Comparison of ENCODE assay signal across 28 mouse cellular contexts in genomic region chr11:119898976-119899375, GRCm38 (mm10). TPM values are rescaled to one million over a fixed set of nuclear protein-coding genes. Genes with fewer than 3 reads are reported as not detected.
DNase-seq lines count a peak whose midpoint lies in the region; ATAC-seq and TF ChIP-seq lines count a peak whose summit lies in the region.
"Had no signal": no experiment of that assay in that cellular context is flagged by ENCODE, and none has a peak within 500 bp of the region (broad histone marks: within the 10 kb centered on the region; RNA-seq: fewer than 3 reads in every experiment).

No protein-coding gene starts in this region.

- H3K27me3 ChIP-seq in hindbrain, embryonic 15.5 days = no peaks in the 10 kb centered on the region
- H3K27me3 ChIP-seq in hindbrain, embryonic 12.5 days = no peaks in the 10 kb centered on the region
- H3K27me3 ChIP-seq: embryonic facial prominence, embryonic 15.5 days; forebrain, embryonic 12.5 days; heart, embryonic 13.5 days; intestine, embryonic 15.5 days; limb, embryonic 12.5 days; liver, embryonic 15.5 days; lung, embryonic 15.5 days had no signal

- WGBS in hindbrain, embryonic 15.5 days = 76% methylated on average over 11 of the region's 11 CpGs
- 71% methylated on average over 11 of the region's 11 CpGs for WGBS in hindbrain, embryonic 12.5 days

- peak; percentile 52 for DNase-seq in gastrocnemius, adult 2 months
- DNase-seq in gastrocnemius, postnatal 36 days = no peak
- DNase-seq in lung, postnatal 36 days = peak; percentile 38
- DNase-seq in lung, postnatal 10 days = no peak
- DNase-seq in NIH3T3 (ENCODE audit: low read depth) = peak; percentile 59
- no peak for DNase-seq in thymus, postnatal 25 days
- DNase-seq: cerebellum, adult 8-10 months; cerebellum, postnatal 25 days; forebrain, postnatal 0 days; heart, postnatal 10 days; kidney, adult 8-10 months; kidney, postnatal 4 days; layer of hippocampus, adult 9-11 months; right cerebral cortex, adult 18-20 months; spleen, adult 18-20 months; thymus, postnatal 14 days had no signal

- H3K36me3 ChIP-seq in hindbrain, embryonic 15.5 days = peaks cover 7% of the 10 kb centered on the region
- H3K36me3 ChIP-seq in hindbrain, embryonic 12.5 days = peaks cover 27% of the 10 kb centered on the region

- no peak for ATAC-seq in hindbrain, embryonic 15.5 days (ENCODE audit: low FRiP score, low read depth)
- no peak for ATAC-seq in hindbrain, embryonic 12.5 days (ENCODE audit: low FRiP score)
- ATAC-seq: forebrain, postnatal 0 days; intestine, embryonic 15.5 days had no signal

- H3K9me3 ChIP-seq in hindbrain, embryonic 15.5 days = no peaks in the 10 kb centered on the region
- no peaks in the 10 kb centered on the region for H3K9me3 ChIP-seq in hindbrain, embryonic 12.5 days (replicated peaks)
- H3K9me3 ChIP-seq: embryonic facial prominence, embryonic 10.5 days; embryonic facial prominence, embryonic 15.5 days; forebrain, embryonic 12.5 days; heart, embryonic 13.5 days; intestine, embryonic 15.5 days; limb, embryonic 12.5 days; liver, embryonic 15.5 days; lung, embryonic 15.5 days had no signal

- H3K4me3 ChIP-seq in gastrocnemius, adult 2 months = no peak overlapping the region
- H3K4me3 ChIP-seq in hindbrain, embryonic 15.5 days = no peak overlapping the region
- no peak overlapping the region for H3K4me3 ChIP-seq in hindbrain, embryonic 12.5 days
- H3K4me3 ChIP-seq: embryonic facial prominence, embryonic 10.5 days; embryonic facial prominence, embryonic 15.5 days; forebrain, embryonic 12.5 days; heart, embryonic 13.5 days; intestine, embryonic 15.5 days; limb, embryonic 12.5 days; liver, embryonic 15.5 days; lung, embryonic 15.5 days had no signal

- intact Hi-C loops in gastrocnemius, adult 2 months (cut with DNase I) = no loop called here
- intact Hi-C loops in gastrocnemius, postnatal 36 days (cut with DNase I) = no loop called here

- H3K4me2 ChIP-seq in hindbrain, embryonic 15.5 days = no peak overlapping the region
- H3K4me2 ChIP-seq in hindbrain, embryonic 12.5 days (replicated peaks) = no peak overlapping the region
- H3K4me2 ChIP-seq: embryonic facial prominence, embryonic 15.5 days; forebrain, embryonic 12.5 days; heart, embryonic 13.5 days; intestine, embryonic 15.5 days; limb, embryonic 12.5 days; liver, embryonic 15.5 days; lung, embryonic 15.5 days had no signal

- peak overlapping the region; percentile 20; the same call in 1 of the 2 replicates for H3K27ac ChIP-seq in gastrocnemius, adult 2 months
- H3K27ac ChIP-seq in hindbrain, embryonic 15.5 days (replicated peaks) = peak overlapping the region; percentile 17; the same call in 1 of the 2 replicates
- H3K27ac ChIP-seq in hindbrain, embryonic 12.5 days = no peak overlapping the region
- H3K27ac ChIP-seq: embryonic facial prominence, embryonic 10.5 days; embryonic facial prominence, embryonic 15.5 days; forebrain, embryonic 12.5 days; heart, embryonic 13.5 days; intestine, embryonic 15.5 days; kidney, postnatal 0 days; limb, embryonic 12.5 days; liver, embryonic 15.5 days; lung, embryonic 15.5 days; macrophage had no signal

- no peak for TF ChIP-seq CTCF in gastrocnemius, adult 2 months (IDR thresholded peaks at IDR 0.05)

- peaks cover 18% of the 10 kb centered on the region for H3K4me1 ChIP-seq in hindbrain, embryonic 15.5 days (replicated peaks)
- H3K4me1 ChIP-seq in hindbrain, embryonic 12.5 days = peaks cover 17% of the 10 kb centered on the region; the same call in 1 of the 2 replicates
- H3K4me1 ChIP-seq: embryonic facial prominence, embryonic 10.5 days; embryonic facial prominence, embryonic 15.5 days; heart, embryonic 13.5 days; intestine, embryonic 15.5 days; limb, embryonic 12.5 days; lung, embryonic 15.5 days had no signal

- H3K9ac ChIP-seq in hindbrain, embryonic 15.5 days = no peak overlapping the region
- no peak overlapping the region for H3K9ac ChIP-seq in hindbrain, embryonic 12.5 days
- H3K9ac ChIP-seq: embryonic facial prominence, embryonic 15.5 days; forebrain, embryonic 12.5 days; forebrain, postnatal 0 days; heart, embryonic 13.5 days; intestine, embryonic 15.5 days; limb, embryonic 12.5 days; liver, embryonic 15.5 days; lung, embryonic 15.5 days had no signal

RNA-seq across cellular contexts. Expression of gene Chmp6, which starts 14.3 kb away (rescaled TPM):
- 10 to 100 TPM; 29.6 to 31.3 TPM for total RNA-seq in gastrocnemius, adult 2 months (2021)
- 10 to 100 TPM; 23.6 to 28.6 TPM for total RNA-seq in gastrocnemius, postnatal 36 days (2021)
- 102 and 109 TPM in 2 replicates for polyA plus RNA-seq in hindbrain, embryonic 15.5 days (2015; fragmentation: Nextera tagmentation; extraction: Ambion mirVana)
- polyA plus RNA-seq in hindbrain, embryonic 12.5 days (2016; fragmentation: Nextera tagmentation; extraction: Ambion mirVana) = 91.7 and 99.3 TPM in 2 replicates

RNA-seq across cellular contexts. Expression of gene Baiap2, which starts 43.6 kb away (rescaled TPM):
- 1 to 10 TPM; 1.5 to 2.0 TPM for total RNA-seq in gastrocnemius, adult 2 months (2021)
- 1 to 10 TPM; 1.8 to 2.6 TPM for total RNA-seq in gastrocnemius, postnatal 36 days (2021)
- polyA plus RNA-seq in hindbrain, embryonic 15.5 days (2015; fragmentation: Nextera tagmentation; extraction: Ambion mirVana) = 16.8 and 20.1 TPM in 2 replicates
- 10.6 TPM in 2 replicates for polyA plus RNA-seq in hindbrain, embryonic 12.5 days (2016; fragmentation: Nextera tagmentation; extraction: Ambion mirVana)

Comparison
In these comparisons a context has a peak if more than half of its experiments do, and no peak if none do; other contexts are left out.
1. DNase-seq: peak in gastrocnemius, adult 2 months (single experiment), lung, postnatal 36 days (single experiment) and NIH3T3 (single experiment); none in gastrocnemius, postnatal 36 days (0 of 2), lung, postnatal 10 days (single experiment) and thymus, postnatal 25 days (single experiment).